Mouse (Mus musculus) c-Kit-positive CD71-positive TER-119-positive erythroid progenitor cells, embryonic 14.5 days (primary cell): ENCODE measurements around the gene Pibf1.

Experiments used
- DNase-seq: peaks from one replicate; pipeline ENCODE4 v3.0.0-alpha.2; 2013; ENCODE audit warnings: low spot score

The Pibf1 gene

DNA sequence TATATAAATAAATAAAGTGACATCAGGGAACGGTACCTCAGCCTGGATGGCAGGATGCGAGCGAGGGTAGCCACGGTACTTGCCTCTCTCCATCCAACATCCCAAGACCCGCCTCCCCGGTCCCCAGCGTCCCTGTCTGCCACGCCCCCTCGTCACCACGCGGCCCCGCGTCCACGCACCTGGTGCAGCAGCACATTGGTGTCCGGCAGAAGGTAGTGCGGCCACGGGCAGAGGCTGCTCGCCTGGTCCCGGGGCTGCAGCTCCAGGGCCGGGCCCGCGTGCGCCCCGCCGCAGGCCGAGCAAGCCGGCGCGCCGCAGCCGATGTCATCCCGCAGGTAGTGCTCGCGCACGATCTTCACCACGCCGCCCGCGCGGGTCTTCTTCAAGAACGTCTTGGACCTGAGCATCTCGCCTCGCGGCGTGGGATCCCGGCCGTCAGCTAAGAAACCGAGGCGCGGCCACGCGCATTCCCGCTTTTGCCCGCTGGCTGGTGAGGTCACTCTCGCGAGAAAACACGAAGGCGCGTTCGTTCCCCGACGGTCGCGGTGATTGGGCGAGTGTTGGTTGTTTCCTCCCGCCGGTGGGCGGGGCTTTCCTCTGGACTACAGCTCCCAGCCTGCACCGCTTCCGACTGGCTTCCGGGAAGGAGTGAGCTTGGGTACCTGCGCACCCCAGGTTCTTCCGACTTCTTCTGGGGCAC, at the start of gene Pibf1, which contains the start of gene Dis3:
TSS of gene Pibf1 (plus strand) at position 158 of the 700 bp plus-strand sequence.
TSS of gene Dis3 (minus strand) at position 504 of the 700 bp plus-strand sequence.
- peak; percentile 98 for DNase-seq

DNA sequence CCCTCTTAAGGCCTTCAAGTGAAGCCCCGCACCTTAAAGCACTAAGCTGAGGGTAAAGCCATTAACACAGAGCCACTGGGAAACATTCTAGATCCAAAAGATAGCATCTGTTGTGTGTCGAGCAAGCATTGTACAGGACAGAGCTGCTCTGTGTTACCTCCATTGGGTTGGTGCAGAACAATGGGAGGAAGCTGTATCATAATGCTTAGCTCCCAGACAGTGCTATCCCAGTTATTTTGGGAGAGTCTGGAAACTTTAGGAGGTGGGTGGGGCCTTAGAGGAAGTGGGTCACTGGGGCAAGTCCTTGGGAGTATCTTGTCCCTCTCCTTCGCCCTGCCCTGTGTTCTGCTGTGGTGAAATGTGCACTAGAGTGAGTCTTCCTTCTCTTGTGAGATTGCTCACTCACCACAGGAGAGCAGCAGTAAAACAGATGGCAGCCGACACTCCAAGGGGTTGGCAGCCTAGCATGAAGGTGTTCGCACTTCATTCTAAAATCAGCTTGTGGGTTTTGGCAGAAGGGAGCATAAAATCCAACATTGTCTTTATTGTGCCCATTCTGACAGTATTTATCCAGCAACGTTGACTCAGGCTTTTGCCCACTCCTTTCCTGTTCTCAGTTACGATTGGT, 40.2 kb upstream of the Pibf1 start:
- no peak for DNase-seq

DNA sequence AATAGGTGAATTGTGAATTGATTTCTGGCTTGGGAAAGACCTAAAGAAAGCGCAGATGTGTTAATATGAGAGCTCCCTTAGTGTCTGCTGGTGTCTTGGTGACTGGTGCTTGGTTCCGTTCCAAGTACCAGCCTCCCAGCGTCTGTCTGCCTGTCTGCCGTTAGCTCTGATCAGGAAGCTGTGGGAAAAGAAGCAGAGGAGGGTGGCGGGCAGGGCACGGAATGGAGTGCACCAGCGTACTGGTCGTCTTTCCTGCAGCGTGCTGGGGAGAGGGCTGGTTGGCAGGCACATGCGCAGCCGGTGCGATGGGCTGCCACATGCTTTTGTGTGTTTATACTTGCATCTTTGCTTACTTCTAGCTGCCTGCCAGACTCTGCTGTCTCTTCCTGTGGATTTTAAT, 38.6 kb upstream of the Pibf1 start:
- no peak for DNase-seq

DNA sequence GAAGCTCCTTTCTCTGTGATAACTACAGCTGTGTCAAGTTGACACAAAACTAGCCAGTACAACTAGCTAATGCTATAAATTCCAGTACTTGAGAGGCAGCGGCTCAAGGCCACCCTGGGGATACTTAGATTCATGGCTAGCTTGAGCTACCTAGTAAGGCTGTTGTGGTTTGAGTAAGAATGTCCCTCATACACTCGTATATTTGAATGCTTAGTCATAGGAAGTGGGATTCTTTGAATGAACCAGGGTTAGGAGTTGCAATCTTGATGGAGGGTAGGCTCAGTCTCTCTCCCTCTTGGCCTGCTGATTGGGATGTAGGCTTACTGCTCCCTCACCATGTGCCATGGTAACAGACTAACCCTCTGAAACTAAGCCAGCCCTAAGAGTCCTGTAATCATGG, 36.1 kb upstream of the Pibf1 start:
- DNase-seq: no peak

DNA sequence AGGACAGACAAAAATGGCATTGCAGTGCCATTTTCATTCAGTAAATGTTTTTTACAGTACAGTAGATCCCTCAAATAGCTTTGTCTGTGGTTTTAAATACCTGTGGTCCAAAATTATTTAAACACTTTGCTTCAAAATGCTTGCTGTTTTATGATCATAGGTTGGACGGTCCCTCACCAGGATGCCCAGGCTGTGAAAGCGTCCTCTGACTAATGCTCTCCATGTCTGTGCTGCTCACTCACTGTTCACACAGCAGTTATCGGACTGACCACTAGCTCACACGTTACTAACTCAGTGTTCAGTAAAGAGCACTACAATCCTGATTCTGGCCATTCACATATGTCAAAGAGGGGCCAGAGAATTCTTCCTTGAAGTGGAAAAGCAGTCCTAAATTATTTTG, 28.1 kb upstream of the Pibf1 start:
- DNase-seq: no peak

DNA sequence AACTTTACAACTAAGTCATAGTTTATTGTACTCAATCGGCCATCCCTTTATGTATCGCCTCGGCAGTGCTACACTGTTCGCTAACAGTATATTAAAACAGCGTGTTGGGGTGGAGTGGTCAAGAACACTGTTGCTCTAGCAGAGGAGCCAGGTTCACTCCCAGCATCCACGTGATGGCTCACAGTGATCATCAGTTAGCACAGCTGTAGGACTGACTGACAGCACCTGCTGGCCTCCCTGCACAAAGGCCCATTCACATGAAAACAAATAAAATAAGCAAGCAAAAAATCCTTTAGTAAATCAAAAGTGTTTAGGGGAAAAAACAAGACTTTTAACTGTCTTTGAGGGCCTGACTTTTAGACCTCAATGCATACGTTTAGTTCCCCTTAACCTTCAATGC, 10.3 kb upstream of the Pibf1 start:
- DNase-seq: no peak

DNA sequence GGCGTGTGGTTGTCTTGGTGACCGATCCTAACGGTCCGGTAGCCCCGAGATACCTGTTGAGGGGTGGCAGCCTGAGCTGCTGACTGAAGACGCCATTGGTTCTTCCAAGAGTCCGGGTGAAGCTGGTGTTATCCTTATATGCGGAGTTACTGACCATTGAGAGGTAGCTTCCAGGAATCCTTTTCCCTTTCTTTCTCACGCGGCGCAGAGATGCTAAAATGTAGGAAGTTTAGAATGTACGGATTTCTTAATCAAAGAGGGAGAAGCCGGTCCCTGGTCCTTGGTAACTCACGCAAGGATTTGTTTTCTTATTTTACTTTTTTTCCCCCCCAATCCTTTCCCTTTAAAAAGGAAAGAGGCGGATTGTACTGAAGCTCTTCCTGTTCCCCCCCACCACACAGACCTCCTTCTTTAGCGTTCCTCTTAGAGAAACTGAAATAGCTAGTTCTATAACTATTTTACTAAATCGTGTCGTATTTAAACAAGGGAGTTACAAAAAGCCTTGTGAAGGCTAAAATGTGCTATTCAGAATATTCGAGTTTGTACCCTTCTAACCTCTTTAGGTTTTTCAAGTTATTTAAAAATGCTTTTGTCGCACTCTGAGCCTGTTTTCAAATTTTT, 853 bp downstream of the Pibf1 start:
- no peak for DNase-seq

DNA sequence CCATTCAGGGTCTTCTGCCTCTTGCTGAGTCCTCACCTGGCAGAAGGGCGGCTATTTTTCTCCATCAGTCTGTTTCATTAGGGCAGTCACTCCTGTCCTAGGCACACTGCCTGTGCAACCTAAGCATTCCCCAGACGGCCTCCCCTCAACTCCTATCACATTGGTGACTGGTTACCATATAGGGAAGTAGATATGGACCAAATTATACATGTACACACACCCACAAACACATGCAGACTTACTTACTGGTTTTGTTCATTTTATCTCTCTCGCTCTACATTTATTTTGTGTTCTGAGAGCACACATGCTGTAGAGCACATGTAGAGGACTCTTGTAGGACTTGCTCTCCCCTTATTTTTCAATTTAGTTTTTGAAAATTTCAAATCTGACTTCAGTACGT, 3.8 kb downstream of the Pibf1 start:
- no peak for DNase-seq

DNA sequence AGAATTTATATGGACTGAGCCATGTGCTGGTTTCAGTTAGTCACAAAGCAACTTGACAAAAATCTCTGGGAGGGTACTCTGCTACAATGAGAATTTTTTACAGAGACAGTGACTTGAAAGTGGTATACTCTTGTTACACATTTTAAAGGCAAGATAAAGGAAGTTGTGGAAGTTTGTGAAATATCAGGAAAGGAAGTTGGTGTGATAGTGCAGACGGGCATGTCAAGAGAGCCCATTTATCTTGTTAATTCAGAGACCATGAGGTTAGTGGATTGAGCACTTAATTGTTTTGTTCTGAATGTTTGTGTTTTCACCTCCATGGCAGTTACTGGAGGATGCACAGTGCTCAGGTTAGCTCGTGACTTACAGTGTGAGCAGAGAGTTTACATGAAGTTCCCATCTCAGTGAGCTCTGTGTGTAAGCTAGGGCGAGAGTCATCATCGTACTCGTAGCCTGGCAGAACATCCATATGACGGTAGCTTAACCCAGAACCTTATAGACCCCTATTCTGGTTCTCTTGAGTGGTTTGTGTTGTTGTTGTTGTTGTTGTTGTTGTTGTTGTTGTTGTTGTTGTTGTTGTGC, 5.4 kb downstream of the Pibf1 start:
- no peak for DNase-seq

DNA sequence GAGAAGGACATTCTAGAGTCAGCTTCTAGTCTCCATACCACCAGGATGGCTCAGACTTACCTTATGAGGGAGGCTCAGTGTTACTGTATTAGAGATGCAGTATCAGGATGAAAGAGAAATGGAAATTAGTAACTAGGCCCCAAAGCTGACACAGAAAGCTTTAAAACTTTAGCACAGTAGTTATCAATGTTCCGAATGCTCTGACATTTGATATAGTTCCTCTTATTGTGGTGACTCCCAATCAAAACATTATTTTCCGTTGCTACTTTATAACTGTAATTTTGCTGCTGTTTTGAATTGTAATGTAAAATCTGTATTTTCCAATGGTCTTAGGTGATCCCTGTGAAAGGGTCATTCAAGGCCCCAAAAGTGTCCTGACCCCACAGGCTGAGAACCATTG, 7.4 kb downstream of the Pibf1 start:
- DNase-seq: no peak

DNA sequence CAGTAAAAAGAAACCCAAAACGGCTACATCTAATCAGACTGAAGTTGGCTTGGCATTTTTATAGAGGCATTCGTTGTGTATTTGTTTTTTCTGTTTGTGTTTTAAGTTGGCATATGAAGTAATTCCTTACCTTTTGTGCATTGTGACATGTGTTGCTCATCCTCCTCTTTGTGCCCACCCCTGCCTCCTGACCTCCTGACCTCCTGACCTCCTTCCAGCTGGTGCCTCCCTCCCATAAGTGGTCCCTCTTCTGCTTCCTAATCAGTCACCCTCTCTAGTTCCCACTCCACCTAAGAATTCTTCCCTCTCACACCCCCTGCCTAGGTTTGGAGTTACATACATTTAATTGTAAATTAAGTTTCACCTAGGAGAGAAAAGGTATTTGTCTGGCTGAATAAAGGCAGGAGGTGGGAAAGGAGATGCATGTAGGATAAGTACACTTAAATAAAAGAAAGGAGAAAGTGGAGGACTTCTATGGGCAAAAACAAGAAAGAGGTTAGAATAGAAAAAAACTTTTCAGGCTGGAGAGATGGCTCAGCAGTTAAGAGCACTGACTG, 8.5 kb downstream of the Pibf1 start:
- no peak for DNase-seq

DNA sequence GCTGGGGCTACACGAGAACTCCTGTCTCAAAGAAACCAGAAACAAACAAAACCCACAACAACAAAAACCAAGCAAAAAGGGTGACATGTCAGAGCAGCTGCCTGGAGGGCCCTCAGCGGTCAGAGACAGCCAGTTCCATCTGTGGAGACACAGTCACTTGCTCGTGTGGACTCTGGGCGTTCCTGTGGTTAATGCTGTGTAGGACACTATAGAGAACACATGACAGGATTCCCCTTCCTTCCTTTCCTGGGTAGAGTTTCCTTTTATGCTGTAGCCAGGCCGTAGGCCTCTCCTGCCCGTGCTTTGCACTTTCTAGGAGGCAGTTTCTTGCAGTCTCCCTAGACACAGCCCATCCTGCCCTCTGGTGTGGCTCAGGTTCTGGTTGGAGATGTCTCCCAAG, 9.5 kb downstream of the Pibf1 start:
- no peak for DNase-seq

DNA sequence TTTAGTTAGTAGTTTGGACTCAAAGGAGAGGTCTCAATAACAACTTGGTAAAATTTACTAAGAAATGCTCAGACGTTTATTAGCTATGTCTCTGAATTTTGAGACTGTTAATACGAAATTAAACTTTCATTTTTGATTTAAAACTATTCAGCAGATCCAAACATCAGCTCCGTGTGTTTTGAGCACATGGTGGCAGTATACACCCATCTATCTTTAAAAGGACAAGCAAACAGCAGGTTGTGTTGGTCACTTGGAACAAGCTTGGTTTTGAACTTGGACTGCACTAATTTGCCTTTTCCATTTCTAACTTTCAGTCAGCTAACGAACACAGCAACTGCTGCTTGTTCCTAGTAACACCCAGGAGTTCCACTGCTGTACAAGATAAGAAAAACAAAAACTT, 18.4 kb downstream of the Pibf1 start:
- no peak for DNase-seq

DNA sequence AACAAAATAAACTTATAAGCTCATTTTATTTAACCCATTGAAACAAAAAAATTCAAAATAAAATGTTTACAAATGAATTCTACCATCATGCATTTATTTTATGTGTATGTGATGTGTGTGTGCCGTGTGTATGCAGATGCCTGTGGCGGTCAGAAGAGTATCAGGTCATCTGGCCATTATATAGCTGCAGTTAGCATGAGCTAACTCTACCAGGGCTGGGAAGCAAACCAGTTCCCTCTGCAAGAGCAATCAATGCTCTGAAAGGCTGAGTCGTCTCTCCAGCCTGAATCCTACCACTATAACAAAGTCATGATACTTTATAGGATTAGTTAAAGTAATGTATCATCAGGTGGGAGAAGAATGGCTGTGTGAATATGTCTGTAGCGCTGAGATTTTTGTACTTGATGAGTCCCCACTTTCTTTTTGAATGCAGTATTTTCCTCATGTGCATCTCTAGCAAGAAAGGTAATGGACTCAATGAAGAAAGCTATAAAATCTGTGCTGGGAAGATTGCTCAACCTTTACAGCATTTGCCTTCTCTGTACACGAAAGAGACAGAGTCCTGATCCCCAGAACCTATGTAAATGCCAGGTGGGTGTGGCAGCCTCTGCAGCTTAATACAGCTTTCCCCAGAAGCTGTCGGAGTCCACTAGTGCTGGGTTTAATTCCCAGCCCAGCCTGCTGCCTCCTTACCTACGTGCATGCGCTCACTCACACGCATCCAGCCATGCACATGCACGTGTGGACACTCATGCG, 22.5 kb downstream of the Pibf1 start:
- DNase-seq: no peak

DNA sequence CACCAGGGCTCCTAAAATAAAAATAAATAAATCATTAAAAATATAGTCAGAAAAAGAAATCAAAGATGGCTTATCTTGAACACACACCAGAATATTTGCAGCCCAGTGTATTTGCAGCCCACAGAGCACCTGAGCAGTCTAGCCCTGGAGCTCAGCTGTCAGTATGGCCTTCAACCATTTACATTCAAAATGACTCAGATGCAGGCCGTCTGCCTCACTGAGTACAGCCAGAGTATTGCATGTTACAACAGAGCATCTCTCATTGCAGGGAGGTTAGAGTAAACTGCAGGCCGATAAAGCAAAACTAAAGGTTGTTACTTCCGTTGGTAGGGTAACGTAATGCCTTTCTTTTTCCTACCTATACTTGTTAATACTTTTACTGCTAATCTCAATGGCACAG, 24.9 kb downstream of the Pibf1 start:
- no peak for DNase-seq

DNA sequence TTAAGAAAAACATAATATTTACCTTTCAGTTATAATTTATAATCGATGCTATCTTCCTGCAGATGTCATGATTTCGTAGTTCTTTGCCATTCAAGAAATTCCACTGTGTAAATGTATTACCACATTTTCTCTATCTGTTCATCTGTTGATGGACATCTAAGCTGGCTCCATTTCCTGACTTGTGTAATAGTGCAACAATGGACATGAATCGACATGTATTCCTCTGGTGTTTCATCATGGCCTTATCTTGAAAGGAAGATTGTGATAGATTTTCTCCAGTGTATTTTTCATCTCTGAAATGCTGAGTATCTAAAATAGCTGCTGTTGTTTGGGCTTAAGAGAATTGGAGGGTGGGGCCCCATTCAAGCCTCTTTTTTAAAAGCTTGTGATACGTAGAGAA, 27.5 kb downstream of the Pibf1 start:
- no peak for DNase-seq

DNA sequence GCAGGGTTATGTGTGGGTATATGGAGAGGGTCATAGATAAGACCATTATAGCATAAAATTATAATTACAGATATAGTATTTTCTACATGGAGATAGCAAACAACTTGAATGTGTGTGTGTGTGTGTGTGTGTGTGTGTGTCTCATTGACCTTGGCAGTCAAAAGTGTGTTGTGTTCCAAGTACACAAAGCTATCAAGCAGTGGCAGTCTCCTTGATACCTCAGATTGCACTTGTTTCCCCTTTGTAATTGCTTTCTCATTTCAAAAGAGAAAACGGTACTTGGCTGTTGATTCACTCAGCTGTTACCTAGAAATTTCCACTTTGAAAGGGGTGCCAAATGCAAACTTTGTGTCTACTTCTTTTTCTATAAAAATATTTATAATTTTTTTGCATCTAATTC, 28.3 kb downstream of the Pibf1 start:
- DNase-seq: no peak

DNA sequence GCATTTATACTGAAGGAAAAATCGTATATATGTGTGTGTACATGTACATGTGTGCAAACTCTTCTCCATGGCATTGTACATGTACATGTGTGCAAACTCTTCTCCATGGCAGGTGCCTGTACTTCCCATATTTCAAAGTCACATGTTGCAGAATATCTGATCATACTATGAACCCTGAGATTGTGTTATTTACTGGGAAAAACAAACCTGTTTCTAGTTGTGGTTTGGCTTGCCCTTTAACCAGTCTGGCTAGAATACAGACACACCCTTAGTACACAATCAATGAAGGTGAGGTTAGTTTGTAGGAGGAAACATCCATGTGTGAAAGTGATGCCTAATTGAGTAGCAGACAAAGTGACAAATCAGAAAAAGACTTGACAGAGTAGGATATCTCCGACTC, 29.8 kb downstream of the Pibf1 start:
- DNase-seq: no peak

DNA sequence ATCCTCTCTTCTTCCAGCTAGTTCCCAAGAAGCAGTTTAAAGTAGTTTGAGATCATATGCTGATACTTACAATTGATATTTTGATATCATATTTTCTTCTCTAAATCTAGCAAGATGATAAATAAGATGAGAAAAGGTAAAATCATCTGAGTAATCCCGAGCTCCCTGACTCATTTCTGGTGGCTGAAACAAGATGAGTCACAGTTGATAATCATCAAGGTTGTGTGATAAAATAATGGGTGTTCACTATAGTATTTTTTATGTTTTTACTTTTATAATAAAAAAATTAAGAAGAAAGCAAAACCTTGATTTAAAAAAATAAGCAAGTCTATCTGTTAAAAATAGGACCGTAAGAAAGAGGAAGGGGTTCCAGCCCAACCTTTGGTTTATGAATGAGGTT, 34.8 kb downstream of the Pibf1 start:
- no peak for DNase-seq

DNA sequence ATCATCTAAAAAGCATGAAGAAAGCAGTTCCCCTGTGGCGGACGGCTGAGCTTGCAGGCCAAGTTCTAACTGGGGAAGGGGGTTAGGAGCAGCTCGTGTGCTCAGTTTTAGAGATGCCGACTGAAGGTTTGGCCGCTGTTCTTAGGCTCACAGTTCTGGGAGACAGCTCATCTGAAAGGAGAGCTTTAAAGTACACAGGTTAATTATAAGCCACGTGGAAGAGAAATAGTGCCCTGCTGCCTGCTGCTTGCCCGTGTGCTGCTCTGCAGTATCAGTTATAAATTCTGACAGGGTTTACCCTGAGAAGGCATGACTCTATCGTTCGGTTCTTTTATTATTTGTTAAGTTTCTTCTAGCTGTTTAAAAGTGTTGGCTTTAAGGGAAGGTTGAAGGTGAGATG, 36.5 kb downstream of the Pibf1 start:
- no peak for DNase-seq

DNA sequence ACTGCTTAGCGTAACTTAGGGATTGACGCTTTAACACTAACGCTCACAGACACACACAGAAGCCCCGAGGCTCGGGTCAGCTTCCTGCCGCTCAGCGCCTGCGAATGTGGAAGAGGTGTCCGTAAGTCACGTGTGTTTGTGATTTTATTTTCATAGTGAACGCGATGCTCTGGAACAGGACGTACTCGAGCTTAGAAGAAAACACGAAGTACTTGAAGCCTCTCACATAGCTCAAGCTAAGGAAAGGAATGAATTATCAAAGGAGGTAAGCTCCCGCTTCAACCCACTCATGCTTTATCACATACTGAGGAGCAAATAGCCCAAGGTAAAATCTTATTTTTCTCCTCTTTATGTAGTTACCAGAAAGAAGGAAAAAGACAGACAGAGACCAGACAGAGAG, 37.1 kb downstream of the Pibf1 start:
- no peak for DNase-seq

DNA sequence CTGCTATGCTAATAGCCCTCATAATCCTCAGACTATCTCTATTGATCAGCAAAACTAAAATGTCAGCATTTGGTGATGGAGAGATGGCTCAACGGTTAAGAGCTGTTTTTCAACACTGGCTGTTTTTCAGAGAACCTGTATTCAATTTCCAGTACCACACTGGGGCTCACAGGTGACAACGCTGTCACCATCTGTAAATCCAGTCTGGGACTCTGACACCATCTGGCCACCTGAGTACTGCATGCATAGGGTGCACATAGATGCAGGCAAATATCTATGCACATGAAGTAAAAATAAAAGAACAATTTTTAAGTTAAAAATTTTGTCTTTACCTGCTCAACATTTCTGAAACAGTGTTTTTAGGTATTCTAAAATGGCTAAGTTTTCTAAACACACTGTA, 40.8 kb downstream of the Pibf1 start:
- no peak for DNase-seq
